Mouse (Mus musculus) megakaryocyte, embryonic 14.5 days (primary cell): ENCODE measurements around the gene Stradb. TPM values are rescaled to one million over a fixed set of nuclear protein-coding genes. Genes with fewer than 3 reads are reported as not detected.
"Not testable (repeated sequence)": the region's sequence is repeated elsewhere in the genome, so short reads cannot be mapped to it uniquely, and the experiment has no call there.

Experiments used
- H3K27me3 ChIP-seq: replicated peaks from 2 replicates; pipeline ENCODE3; 2012; ENCODE audit warnings: inconsistent platforms
- H3K36me3 ChIP-seq: replicated peaks from 2 replicates; pipeline ENCODE3; 2012; ENCODE audit warnings: low read length, inconsistent platforms, mixed read lengths
- H3K4me1 ChIP-seq: 2 replicates; pipeline ENCODE4 v1.6.1; 2012; ENCODE audit warnings: inconsistent platforms
- H3K4me3 ChIP-seq: replicated peaks from 2 replicates; pipeline ENCODE3; 2012; ENCODE audit warnings: moderate library complexity, mild to moderate bottlenecking, inconsistent platforms
- H3K9me3 ChIP-seq: 2 replicates; pipeline ENCODE4 v1.6.1; 2012; ENCODE audit warnings: inconsistent platforms
- FLI1 ChIP-seq: IDR thresholded peaks from 2 replicates; pipeline ENCODE4 v1.6.1; 2012; ENCODE audit warnings: low read length, inconsistent platforms, mixed read lengths
- GATA1 ChIP-seq: IDR thresholded peaks from 3 replicates; pipeline ENCODE4 v1.6.1; 2012; ENCODE audit warnings: mixed read lengths, low read length, inconsistent platforms, borderline replicate concordance
- polyA plus RNA-seq: library from polyadenylated mRNA; stranded (reverse); fragments of >175 nt; gene quantifications from 2 replicates; pipeline ENCODE4 v1.2.3, GENCODE M21; 2012; ENCODE audit warnings: low replicate concordance; ENCODE audit not compliant: insufficient read depth

Gene Stradb
- polyA plus RNA-seq, 1 experiment = 5.1 TPM

- TF ChIP-seq GATA1 = no peak
- TF ChIP-seq FLI1 = no peak
- Histone ChIP-seq H3K9me3 (no peaks in the 10 kb centered on the region), H3K4me3 (no peak overlapping the region), H3K36me3 (peaks cover 25% of the 10 kb centered on the region), H3K4me1 (peaks cover 81% of the 10 kb centered on the region), H3K27me3 (no peaks in the 10 kb centered on the region)
These were observed 22.2 kb upstream of the Stradb start for GRCm38 (mm10) chr1:58950899-58951648.

DNA sequence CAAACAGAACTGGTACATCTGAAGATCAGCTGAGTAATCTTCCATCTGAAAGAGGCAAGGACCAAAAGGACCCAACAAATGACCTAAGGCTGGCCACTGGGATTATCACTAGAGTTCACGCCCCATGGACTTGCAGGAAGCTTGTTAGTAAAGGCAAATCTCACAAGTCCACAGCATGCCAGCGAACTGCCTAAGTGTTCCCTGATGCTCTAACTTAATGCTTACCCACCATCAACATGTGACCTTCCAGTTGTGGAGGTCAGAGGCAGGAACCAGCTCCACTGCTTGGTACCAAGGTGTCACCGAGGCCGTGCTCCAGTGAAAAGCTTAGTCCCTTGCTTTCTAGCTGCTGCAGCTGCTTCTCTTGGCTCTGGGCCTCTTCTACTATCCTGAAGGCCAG is 21.5 kb upstream of the Stradb start:
- Histone ChIP-seq H3K4me3 (no peak overlapping the region), H3K9me3 (no peaks in the 10 kb centered on the region), H3K27me3 (no peaks in the 10 kb centered on the region), H3K4me1 (peaks cover 80% of the 10 kb centered on the region), H3K36me3 (peaks cover 17% of the 10 kb centered on the region)
- TF ChIP-seq FLI1 = no peak
- no peak for TF ChIP-seq GATA1

DNA sequence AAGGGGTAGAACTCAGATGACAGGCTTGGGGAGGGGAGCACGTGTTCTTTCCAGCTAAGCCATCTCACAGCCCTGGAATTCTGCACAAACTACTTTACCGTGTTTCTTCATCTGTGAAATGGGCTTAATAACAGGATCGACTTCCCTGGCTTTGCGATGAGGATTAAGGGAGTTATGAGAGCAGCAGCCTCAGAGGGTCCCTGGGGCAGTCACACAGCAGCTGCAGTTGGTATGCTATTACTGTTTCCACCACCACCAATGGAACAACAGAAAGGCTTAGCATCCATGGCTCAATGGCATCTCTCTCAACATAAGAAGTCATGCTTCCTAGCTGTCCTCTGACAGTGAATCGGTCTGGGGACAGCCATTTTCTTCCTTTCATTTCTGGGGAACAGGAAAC is 20.8 kb upstream of the Stradb start:
- H3K36me3 ChIP-seq = peaks cover 11% of the 10 kb centered on the region
- H3K4me3 ChIP-seq = no peak overlapping the region
- peaks cover 82% of the 10 kb centered on the region for H3K4me1 ChIP-seq
- H3K27me3 ChIP-seq = no peaks in the 10 kb centered on the region
- no peaks in the 10 kb centered on the region for H3K9me3 ChIP-seq
- TF ChIP-seq FLI1 = no peak
- TF ChIP-seq GATA1 = no peak

GRCm38 (mm10) chr1:58952997-58953396 is 20.3 kb upstream of the Stradb start:
- no peaks in the 10 kb centered on the region for H3K27me3 ChIP-seq
- TF ChIP-seq FLI1 (no peak), GATA1 (no peak)
- H3K36me3 ChIP-seq = peaks cover 10% of the 10 kb centered on the region
- H3K4me3 ChIP-seq = no peak overlapping the region
- H3K9me3 ChIP-seq = no peaks in the 10 kb centered on the region
- peaks cover 86% of the 10 kb centered on the region for H3K4me1 ChIP-seq

GRCm38 (mm10) chr1:58953686-58954434 is 19.5 kb upstream of the Stradb start:
- peaks cover 92% of the 10 kb centered on the region for H3K4me1 ChIP-seq
- H3K36me3 ChIP-seq = peaks cover 13% of the 10 kb centered on the region
- no peaks in the 10 kb centered on the region for H3K27me3 ChIP-seq
- peak overlapping the region; percentile 86 for H3K4me3 ChIP-seq
- TF ChIP-seq GATA1 = no peak
- H3K9me3 ChIP-seq = no peaks in the 10 kb centered on the region

DNA sequence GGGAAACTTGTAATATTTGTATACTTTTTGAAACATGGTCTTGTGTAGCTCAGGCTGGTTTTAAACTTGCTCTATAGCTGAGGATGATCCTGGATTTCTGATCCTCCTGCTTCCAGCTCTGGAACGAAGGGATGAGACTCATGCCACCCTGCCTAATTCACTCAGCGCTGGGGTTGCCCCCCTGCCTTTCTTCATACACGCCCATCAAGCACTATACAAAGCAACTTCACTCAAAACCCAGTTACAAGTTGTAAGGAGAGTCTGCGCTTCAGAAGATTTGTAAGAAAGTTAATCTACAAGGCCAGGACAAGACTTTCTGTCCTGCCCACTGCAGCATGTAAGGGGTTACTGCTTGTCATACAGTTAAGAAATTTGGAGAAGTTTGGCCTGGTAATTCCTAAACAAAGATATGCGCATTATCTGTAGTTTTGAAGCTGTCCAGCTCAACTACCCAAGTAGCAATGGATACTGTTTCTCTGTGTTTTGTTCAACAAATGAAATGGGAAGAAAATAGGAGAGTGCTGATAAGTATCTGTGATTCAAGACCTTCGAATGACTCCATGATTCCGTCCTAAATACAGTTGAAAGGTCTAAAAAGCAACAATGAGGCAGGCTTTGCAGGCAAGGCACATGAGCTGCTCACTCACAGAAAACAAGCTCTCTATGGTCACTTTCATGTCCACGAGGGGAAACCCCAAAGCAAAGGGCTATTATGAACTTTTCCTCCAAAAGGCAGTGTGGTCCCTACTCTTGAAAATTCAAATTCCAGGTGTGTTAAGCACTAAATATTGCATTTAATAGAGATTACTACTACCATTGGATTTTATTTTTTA is 18.5 kb upstream of the Stradb start:
- Histone ChIP-seq H3K27me3 (no peaks in the 10 kb centered on the region), H3K9me3 (no peaks in the 10 kb centered on the region), H3K4me1 (peaks cover 95% of the 10 kb centered on the region), H3K4me3 (peak overlapping the region; percentile 48), H3K36me3 (peaks cover 13% of the 10 kb centered on the region)
- no peak for TF ChIP-seq FLI1
- no peak for TF ChIP-seq GATA1

- H3K36me3 ChIP-seq = peaks cover 13% of the 10 kb centered on the region
- H3K27me3 ChIP-seq = no peaks in the 10 kb centered on the region
- TF ChIP-seq FLI1 (no peak), GATA1 (no peak)
- H3K4me3 ChIP-seq = peak overlapping the region; percentile 64
- H3K4me1 ChIP-seq = peaks cover 95% of the 10 kb centered on the region
- H3K9me3 ChIP-seq = no peaks in the 10 kb centered on the region
These were observed 17.6 kb upstream of the Stradb start for GRCm38 (mm10) chr1:58955716-58956115.

DNA sequence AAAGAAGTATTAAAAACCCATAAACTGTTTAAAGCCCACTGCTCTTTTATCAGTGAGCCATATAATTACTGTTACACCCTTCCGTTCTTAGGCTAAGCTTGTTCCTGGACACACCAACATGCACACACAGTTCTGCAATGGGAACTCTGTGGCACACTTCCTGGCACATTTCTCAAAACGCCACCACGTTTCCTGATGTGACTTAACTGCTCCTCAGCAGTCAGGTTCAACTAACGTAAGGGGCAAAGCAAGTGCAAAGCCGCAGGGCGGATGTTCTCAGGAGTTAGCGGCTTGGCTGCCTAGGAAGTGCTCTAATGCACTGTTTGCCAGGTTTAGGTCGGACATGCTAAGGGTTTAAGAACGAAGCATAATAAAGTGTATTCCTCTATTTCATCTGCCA is 17.1 kb upstream of the Stradb start:
- H3K4me1 ChIP-seq = peaks cover 95% of the 10 kb centered on the region
- H3K4me3 ChIP-seq = peak overlapping the region; percentile 81
- H3K36me3 ChIP-seq = peaks cover 18% of the 10 kb centered on the region

GRCm38 (mm10) chr1:58957931-58958330 is 15.4 kb upstream of the Stradb start:
- TF ChIP-seq GATA1 = no peak
- no peak for TF ChIP-seq FLI1
- Histone ChIP-seq H3K4me3 (no peak overlapping the region), H3K4me1 (peaks cover 95% of the 10 kb centered on the region), H3K36me3 (peaks cover 16% of the 10 kb centered on the region), H3K27me3 (no peaks in the 10 kb centered on the region), H3K9me3 (no peaks in the 10 kb centered on the region)

More for the DNA sequence above, 17.1 kb upstream of the Stradb start:
- Histone ChIP-seq H3K27me3 (no peaks in the 10 kb centered on the region), H3K9me3 (no peaks in the 10 kb centered on the region)
- TF ChIP-seq FLI1 = no peak
- no peak for TF ChIP-seq GATA1

GRCm38 (mm10) chr1:58958789-58959526 is 14.4 kb upstream of the Stradb start:
- not testable (repeated sequence) for H3K4me3 ChIP-seq, H3K27me3 ChIP-seq, H3K9me3 ChIP-seq
- Histone ChIP-seq H3K4me1 (peaks cover 95% of the 10 kb centered on the region), H3K36me3 (peaks cover 17% of the 10 kb centered on the region)
